Mouse (Mus musculus) ES-E14 (cell line): ENCODE data around the gene Fam83d.

Source experiments
- MAFK ChIP-seq: IDR thresholded peaks from 2 replicates; pipeline ENCODE4 v1.6.1; 2014; ENCODE audit warnings: mild to moderate bottlenecking, low read depth, low read length, inconsistent platforms; ENCODE audit not compliant: insufficient read depth
- ZC3H11A ChIP-seq: IDR thresholded peaks from 2 replicates; pipeline ENCODE4 v1.6.1; 2012; ENCODE audit warnings: low read depth, mild to moderate bottlenecking, inconsistent platforms, low read length, borderline replicate concordance

DNA sequence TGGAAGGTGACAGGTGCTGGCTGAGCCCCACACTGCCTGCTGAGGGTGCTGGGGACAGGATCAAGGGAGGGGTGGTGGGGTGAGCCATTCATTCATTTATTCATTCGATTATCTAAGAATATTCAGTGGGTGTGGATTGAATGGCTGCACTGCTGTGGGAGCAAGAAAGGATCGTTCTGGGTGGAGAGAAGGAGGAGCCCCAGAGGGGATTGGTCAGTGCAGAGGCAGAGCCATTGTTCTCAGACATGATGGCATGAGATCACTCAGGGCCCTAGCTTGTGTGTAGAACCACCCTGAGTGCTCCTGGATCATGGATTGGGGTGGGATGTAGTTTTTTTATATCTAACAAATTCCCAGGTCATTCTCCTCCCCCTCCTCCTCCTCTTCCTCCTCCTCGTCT lies 46.4 kb upstream of the Fam83d start:
- TF ChIP-seq ZC3H11A: no peak
- TF ChIP-seq MAFK: no peak
